Mouse (Mus musculus) limb, embryonic 14.5 days (tissue): ENCODE measurements around the gene Chd5. TPM values are rescaled to one million over a fixed set of nuclear protein-coding genes. Genes with fewer than 3 reads are reported as not detected.

ENCODE experiments used
- ATAC-seq: fragments of 200-750 bp; cut with Nextera tagmentation; 2 replicates; pipeline ENCODE4 v1.8.0; 2017; ENCODE audit warnings: low read depth, moderate number of reproducible peaks, moderate TSS enrichment; ENCODE audit not compliant: low FRiP score
- DNase-seq: peaks from one replicate; pipeline ENCODE4 v3.0.0-alpha.2; 2015; ENCODE audit warnings: low spot score
- H3K27ac ChIP-seq: fragments of 300-500 bp; sonication (generic); replicated peaks from 2 replicates; pipeline ENCODE4 v1.5.1; 2014; ENCODE audit warnings: low read depth, mild to moderate bottlenecking, low read length, moderate library complexity, mixed read lengths
- H3K27me3 ChIP-seq: fragments of 300-500 bp; sonication (generic); 2 replicates; pipeline ENCODE4 v1.6.1; 2014; ENCODE audit warnings: low read length, mixed read lengths; ENCODE audit not compliant: control insufficient read depth, insufficient read depth
- H3K36me3 ChIP-seq: fragments of 300-500 bp; sonication (generic); 2 replicates; pipeline ENCODE4 v1.6.1; 2014; ENCODE audit warnings: mild to moderate bottlenecking, low read length, moderate library complexity, mixed read lengths; ENCODE audit not compliant: control insufficient read depth, insufficient read depth
- H3K4me1 ChIP-seq: fragments of 300-500 bp; sonication (generic); 2 replicates; pipeline ENCODE4 v1.6.1; 2014; ENCODE audit warnings: antibody characterized with exemption, low read length, mixed read lengths; ENCODE audit not compliant: control insufficient read depth, insufficient read depth
- H3K4me2 ChIP-seq: fragments of 300-500 bp; sonication (generic); replicated peaks from 2 replicates; pipeline ENCODE4 v1.6.1; 2014; ENCODE audit warnings: low read depth, mild to moderate bottlenecking, low read length, moderate library complexity; ENCODE audit not compliant: severe bottlenecking
- H3K4me3 ChIP-seq: fragments of 300-500 bp; sonication (generic); replicated peaks from 2 replicates; pipeline ENCODE4 v1.5.1; 2014; ENCODE audit warnings: low read length
- H3K9ac ChIP-seq: fragments of 300-500 bp; sonication (generic); 2 replicates; pipeline ENCODE4 v1.6.1; 2014; ENCODE audit warnings: mild to moderate bottlenecking, low read depth, low read length, moderate library complexity; ENCODE audit not compliant: severe bottlenecking
- H3K9me3 ChIP-seq: fragments of 300-500 bp; sonication (generic); 2 replicates; pipeline ENCODE4 v1.6.1; 2016; ENCODE audit warnings: low read length; ENCODE audit not compliant: control insufficient read depth
- POLR2A ChIP-seq: fragments of 200-500 bp; IDR thresholded peaks from 2 replicates; pipeline ENCODE4 v1.8.0; 2012; ENCODE audit warnings: inconsistent platforms, mild to moderate bottlenecking, moderate library complexity, borderline replicate concordance; ENCODE audit not compliant: insufficient read depth, insufficient read length; ENCODE audit errors: extremely low read depth
- whole genome bisulfite sequencing: fragments of 180-500 bp; shearing (Covaris S2); extraction: QIAGEN DNeasy Blood & Tissue Kit; methylation state at CpG from one replicate; pipeline ENCODE4 v1.1.7; 2014; 5-methylcytosine and 5-hydroxymethylcytosine counted together
- polyA plus RNA-seq, 2 experiments: library from polyadenylated mRNA; depleted of rRNA in 1 of 2; stranded (reverse) in 1 of 2; unstranded in 1 of 2; fragments of >200 nt; fragmentation: Nextera tagmentation in 1 of 2; extraction: Ambion mirVana in 1 of 2; gene quantifications; 2 replicates each; pipeline versions ENCODE4 v1.2.1 to v1.2.3; 2012 to 2014

The Chd5 gene
- polyA plus RNA-seq, 2 experiments, result 0.07 to 0.83 TPM

DNA sequence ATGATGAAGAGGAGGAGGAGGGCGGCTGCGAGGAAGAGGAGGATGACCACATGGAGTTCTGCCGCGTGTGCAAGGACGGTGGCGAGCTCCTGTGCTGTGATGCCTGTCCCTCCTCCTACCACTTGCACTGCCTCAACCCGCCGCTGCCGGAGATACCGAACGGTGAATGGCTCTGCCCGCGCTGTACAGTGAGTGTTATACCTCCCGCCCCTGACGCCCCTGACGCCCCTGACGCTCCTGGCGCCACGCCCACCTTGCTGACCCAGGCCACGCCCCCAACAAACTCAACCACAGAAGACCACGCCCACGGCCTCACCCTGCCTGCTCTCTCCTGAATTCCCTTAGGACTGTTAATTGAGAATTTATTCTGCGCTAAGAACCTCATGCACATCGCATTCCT is 22.4 kb downstream of the Chd5 start:
- Histone ChIP-seq H3K4me2 (peak overlapping the region; percentile 21; the same call in 1 of the 2 replicates), H3K4me1 (no peaks in the 10 kb centered on the region), H3K9me3 (no peaks in the 10 kb centered on the region), H3K9ac (no peak overlapping the region), H3K27me3 (peaks cover 16% of the 10 kb centered on the region; the same call in 1 of the 2 replicates), H3K4me3 (no peak overlapping the region), H3K36me3 (no peaks in the 10 kb centered on the region), H3K27ac (no peak overlapping the region)
- ATAC-seq, result no peak
- no peak for TF ChIP-seq POLR2A
- 2% methylated on average over 21 of the region's 24 CpGs for WGBS
- peak; percentile 10 for DNase-seq

DNA sequence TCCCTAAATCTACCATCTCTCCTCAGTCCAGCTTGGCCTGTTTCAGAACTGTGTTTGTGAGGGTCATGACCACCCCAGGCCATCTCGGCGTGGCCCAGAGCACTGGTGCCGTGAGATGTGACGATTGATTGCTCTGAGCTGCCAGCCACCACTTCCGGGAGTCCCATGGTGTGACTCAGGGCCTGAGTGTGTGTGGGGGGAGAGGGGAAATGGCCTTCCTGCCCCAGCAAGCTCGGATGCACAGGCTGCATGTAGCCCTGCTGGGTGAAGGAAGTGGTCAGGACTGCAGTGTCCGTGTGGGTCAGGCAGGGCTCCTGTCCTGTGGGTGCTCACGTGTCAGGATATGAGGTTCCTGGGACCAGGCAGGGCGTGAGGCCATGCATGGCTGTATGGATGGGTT is 23.7 kb downstream of the Chd5 start:
- Histone ChIP-seq H3K9me3 (no peaks in the 10 kb centered on the region), H3K27me3 (peaks cover 16% of the 10 kb centered on the region; the same call in 1 of the 2 replicates), H3K4me3 (no peak overlapping the region), H3K27ac (no peak overlapping the region), H3K4me1 (no peaks in the 10 kb centered on the region), H3K36me3 (no peaks in the 10 kb centered on the region), H3K9ac (no peak overlapping the region), H3K4me2 (no peak overlapping the region)
- WGBS, result 64% methylated on average over 9 of the region's 9 CpGs
- no peak for TF ChIP-seq POLR2A
- ATAC-seq (no peak), DNase-seq (no peak)

DNA sequence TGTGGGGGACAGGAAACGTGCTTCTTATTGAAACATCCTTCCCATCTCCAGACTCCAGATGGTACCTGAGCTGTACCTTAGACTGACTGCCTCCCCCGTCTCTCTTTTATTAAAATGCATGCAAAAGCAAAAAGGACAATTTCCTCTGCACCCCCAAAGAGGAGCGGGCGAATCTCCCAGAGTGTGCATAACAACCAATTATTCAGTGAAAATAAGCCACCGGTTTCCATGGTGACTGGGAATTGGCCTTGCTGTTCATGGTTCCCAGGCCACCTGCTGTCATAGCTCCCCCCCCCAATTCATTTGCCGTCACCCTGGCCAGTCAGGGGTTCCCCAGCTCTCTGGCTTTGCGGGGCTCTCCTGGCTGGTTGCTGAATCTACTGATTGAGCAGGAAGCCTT is 26.8 kb downstream of the Chd5 start:
- Histone ChIP-seq H3K4me1 (no peaks in the 10 kb centered on the region), H3K9ac (no peak overlapping the region), H3K27ac (no peak overlapping the region), H3K27me3 (peaks cover 5% of the 10 kb centered on the region; the same call in 1 of the 2 replicates), H3K36me3 (no peaks in the 10 kb centered on the region), H3K9me3 (no peaks in the 10 kb centered on the region), H3K4me2 (no peak overlapping the region), H3K4me3 (no peak overlapping the region)
- ATAC-seq (no peak), DNase-seq (no peak)
- WGBS, result 70% methylated on average over 7 of the region's 7 CpGs
- TF ChIP-seq POLR2A, result no peak

DNA sequence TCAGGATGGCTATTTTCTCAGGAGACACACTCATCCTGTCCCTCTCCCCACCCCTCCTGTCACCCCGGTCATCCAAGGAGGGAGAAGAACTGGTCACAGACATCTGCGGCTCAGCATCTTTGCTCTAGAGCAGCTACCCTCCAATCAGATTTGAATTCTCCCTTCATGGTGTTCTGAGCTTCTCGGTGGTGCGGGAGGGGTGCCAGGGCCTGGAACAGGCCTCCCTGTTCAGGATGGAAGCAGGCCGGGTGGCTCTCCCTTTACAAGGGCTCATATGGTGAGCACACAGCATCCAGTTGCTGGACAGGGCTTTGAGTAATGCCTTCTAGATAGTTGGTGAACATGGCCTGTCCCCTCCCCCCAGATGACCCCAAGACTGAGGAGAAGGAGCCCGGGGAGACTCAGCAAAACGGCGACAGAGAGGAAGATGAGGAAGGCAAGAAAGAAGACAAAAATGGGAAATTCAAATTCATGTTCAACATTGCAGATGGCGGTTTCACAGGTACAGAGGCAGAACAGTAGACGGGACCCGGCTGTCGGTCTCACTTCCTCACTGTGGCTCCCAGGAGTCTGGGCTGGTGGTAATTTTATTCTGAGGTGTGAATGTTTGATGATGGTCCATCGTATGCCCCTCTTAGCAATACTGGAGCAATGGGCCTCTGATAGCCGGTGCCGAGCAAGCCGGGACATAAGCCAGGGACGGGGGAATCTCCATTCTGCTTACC is 44.2 kb downstream of the Chd5 start:
- Histone ChIP-seq H3K9ac (no peak overlapping the region), H3K4me1 (no peaks in the 10 kb centered on the region), H3K36me3 (no peaks in the 10 kb centered on the region), H3K4me3 (no peak overlapping the region), H3K4me2 (no peak overlapping the region), H3K9me3 (no peaks in the 10 kb centered on the region), H3K27me3 (no peaks in the 10 kb centered on the region), H3K27ac (no peak overlapping the region)
- 84% methylated on average over 17 of the region's 17 CpGs for WGBS
- TF ChIP-seq POLR2A, result no peak
- ATAC-seq (no peak), DNase-seq (no peak)

DNA sequence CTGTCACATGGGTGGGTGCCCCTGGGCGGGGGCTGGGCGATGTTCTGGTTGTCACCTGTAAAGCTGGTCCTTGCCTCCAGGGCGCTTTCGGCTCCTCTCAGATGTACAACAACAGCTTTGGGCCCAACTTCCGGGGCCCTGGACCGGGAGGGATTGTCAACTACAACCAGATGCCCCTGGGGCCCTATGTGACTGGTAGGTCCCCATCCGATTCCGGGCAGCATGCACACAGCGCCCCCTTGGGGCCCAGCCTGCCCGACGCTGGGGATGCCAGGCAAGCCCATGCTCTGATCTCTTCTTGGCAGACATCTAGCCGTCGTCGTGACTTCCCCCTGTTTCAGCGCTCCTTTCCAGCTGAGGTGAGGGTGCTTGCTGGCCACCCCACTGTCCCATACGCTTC is 47.2 kb downstream of the Chd5 start:
- ATAC-seq, result no peak
- WGBS, result 49% methylated on average over 16 of the region's 16 CpGs
- no peak for TF ChIP-seq POLR2A

DNA sequence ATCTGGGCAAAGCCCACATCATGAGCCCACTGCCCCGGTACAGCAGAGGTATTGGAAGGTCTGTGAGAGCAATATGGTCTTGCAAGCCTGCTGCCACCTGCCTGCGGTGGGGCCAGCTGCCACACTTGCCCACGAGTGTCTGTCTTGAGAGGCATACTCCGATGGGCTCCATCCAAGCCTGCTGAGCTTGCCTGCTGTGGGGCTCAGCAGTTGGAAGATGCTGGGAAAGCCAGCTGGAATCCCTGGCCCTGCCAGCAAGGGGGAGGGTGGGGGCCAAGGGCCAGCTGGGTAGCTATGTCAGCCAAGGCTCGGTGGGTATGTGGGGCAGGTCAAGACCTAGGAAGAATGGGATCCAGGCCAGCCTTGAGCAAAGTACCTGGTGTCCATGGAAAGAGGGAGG is 53.7 kb downstream of the Chd5 start:
- no peaks in the 10 kb centered on the region for H3K4me1 ChIP-seq
- H3K4me3 ChIP-seq, result no peak overlapping the region
- no peak overlapping the region for H3K9ac ChIP-seq
- no peaks in the 10 kb centered on the region for H3K9me3 ChIP-seq
- H3K36me3 ChIP-seq, result no peaks in the 10 kb centered on the region
- DNase-seq, result no peak
- H3K27ac ChIP-seq, result no peak overlapping the region
- H3K27me3 ChIP-seq, result no peaks in the 10 kb centered on the region
- ATAC-seq, result no peak
- 73% methylated on average over 5 of the region's 5 CpGs for WGBS
- H3K4me2 ChIP-seq, result no peak overlapping the region
- no peak for TF ChIP-seq POLR2A

More for the DNA sequence above, 47.2 kb downstream of the Chd5 start:
- H3K36me3 ChIP-seq, result no peaks in the 10 kb centered on the region
- no peak overlapping the region for H3K27ac ChIP-seq
- H3K27me3 ChIP-seq, result no peaks in the 10 kb centered on the region
- no peaks in the 10 kb centered on the region for H3K4me1 ChIP-seq
- no peaks in the 10 kb centered on the region for H3K9me3 ChIP-seq
- no peak for DNase-seq
- H3K9ac ChIP-seq, result no peak overlapping the region
- no peak overlapping the region for H3K4me3 ChIP-seq
- H3K4me2 ChIP-seq, result no peak overlapping the region
